Mouse (Mus musculus) C2C12 (cell line): ENCODE results near the gene Gm10337. TPM values are rescaled to one million over a fixed set of nuclear protein-coding genes. Genes with fewer than 3 reads are reported as not detected.
A peak's percentile ranks its signal among the peaks of the same experiment; 100 is the strongest.

Source experiments
- H3K27me3 ChIP-seq: one replicate; pipeline ENCODE4 v1.6.1; 2011; ENCODE audit not compliant: control insufficient read depth, insufficient read depth, insufficient read length
- H3K36me3 ChIP-seq: one replicate; pipeline ENCODE4 v1.6.1; 2011; ENCODE audit not compliant: control insufficient read depth, insufficient read depth
- H3K4me3 ChIP-seq: one replicate; pipeline ENCODE4 v1.5.1; 2011; ENCODE audit warnings: mild to moderate bottlenecking, control low read depth; ENCODE audit not compliant: poor library complexity, insufficient read depth, severe bottlenecking
- H3K79me2 ChIP-seq: one replicate; pipeline ENCODE4 v1.6.1; 2011; ENCODE audit not compliant: control insufficient read depth, insufficient read depth
- H3K79me3 ChIP-seq: one replicate; pipeline ENCODE4 v1.6.1; 2011; ENCODE audit warnings: low read depth, control low read depth
- H3ac ChIP-seq: one replicate; pipeline ENCODE3; 2011; ENCODE audit warnings: low read depth; ENCODE audit not compliant: control insufficient read depth, insufficient read length
- CEBPB ChIP-seq: IDR thresholded peaks from one replicate; pipeline ENCODE4 v1.6.1; 2011; ENCODE audit warnings: low read depth, mild to moderate bottlenecking, control low read depth, moderate library complexity
- CTCF ChIP-seq: IDR thresholded peaks from one replicate; pipeline ENCODE4 v1.5.1; 2011; ENCODE audit not compliant: control insufficient read depth, insufficient read depth, insufficient read length
- FOSL1 ChIP-seq: IDR thresholded peaks from one replicate; pipeline ENCODE4 v1.8.0; 2011; ENCODE audit warnings: mild to moderate bottlenecking, low read length; ENCODE audit not compliant: poor library complexity, insufficient read depth, severe bottlenecking
- MAX ChIP-seq: IDR thresholded peaks from one replicate; pipeline ENCODE4 v1.6.1; 2011; ENCODE audit warnings: mild to moderate bottlenecking, control low read depth
- MYOD1 ChIP-seq: IDR thresholded peaks from one replicate; pipeline ENCODE4 v1.6.1; 2011; ENCODE audit warnings: low read depth; ENCODE audit not compliant: control insufficient read depth, insufficient read length
- MYOG ChIP-seq: IDR thresholded peaks from one replicate; pipeline ENCODE4 v1.6.1; 2011; ENCODE audit not compliant: control insufficient read depth, insufficient read length; ENCODE audit errors: extremely low read depth
- USF1 ChIP-seq: IDR thresholded peaks from one replicate; pipeline ENCODE4 v1.6.1; 2011; ENCODE audit warnings: low read depth, mild to moderate bottlenecking, control low read depth, moderate library complexity
- polyA plus RNA-seq: library from polyadenylated mRNA; unstranded; fragments of >200 nt; fragmentation: generic; extraction: Trizol; gene quantifications from one replicate; pipeline ENCODE4 v1.2.1, GENCODE M21; 2012; ENCODE audit warnings: missing spikeins

Gm10337 gene
- polyA plus RNA-seq, 1 experiment = not detected

GRCm38 (mm10) chr15:102527936-102528335, 24.4 kb downstream of the Gm10337 start:
- H3K27me3 ChIP-seq = no peaks in the 10 kb centered on the region
- TF ChIP-seq MYOG (no peak), CTCF (peak; percentile 10)
- H3K79me2 ChIP-seq = no peaks in the 10 kb centered on the region
- H3K4me3 ChIP-seq = no peak overlapping the region
- peaks cover 90% of the 10 kb centered on the region for H3K36me3 ChIP-seq
- H3ac ChIP-seq = no peak overlapping the region
- no peaks in the 10 kb centered on the region for H3K79me3 ChIP-seq

- no peaks in the 10 kb centered on the region for H3K27me3 ChIP-seq
- no peak overlapping the region for H3ac ChIP-seq
- TF ChIP-seq CTCF (no peak), CEBPB (no peak), MYOG (no peak), MYOD1 (no peak), USF1 (no peak), MAX (no peak), FOSL1 (no peak)
- no peaks in the 10 kb centered on the region for H3K79me2 ChIP-seq
- H3K36me3 ChIP-seq = peaks cover 94% of the 10 kb centered on the region
- no peak overlapping the region for H3K4me3 ChIP-seq
- no peaks in the 10 kb centered on the region for H3K79me3 ChIP-seq
Measured at GRCm38 (mm10) chr15:102528396-102528795, 24.9 kb downstream of the Gm10337 start.

- H3K79me3 ChIP-seq = no peaks in the 10 kb centered on the region
- no peak overlapping the region for H3ac ChIP-seq
- no peak overlapping the region for H3K4me3 ChIP-seq
- H3K36me3 ChIP-seq = peaks cover 95% of the 10 kb centered on the region
- no peaks in the 10 kb centered on the region for H3K79me2 ChIP-seq
- TF ChIP-seq MAX (no peak), CEBPB (no peak), CTCF (no peak), FOSL1 (no peak), USF1 (no peak), MYOG (no peak), MYOD1 (no peak)
- no peaks in the 10 kb centered on the region for H3K27me3 ChIP-seq
Measured at GRCm38 (mm10) chr15:102530566-102530965, 27.0 kb downstream of the Gm10337 start.

GRCm38 (mm10) chr15:102531586-102531985, 28.1 kb downstream of the Gm10337 start:
- TF ChIP-seq CEBPB = no peak
- TF ChIP-seq FOSL1 = no peak
- no peak for TF ChIP-seq MAX
- no peak for TF ChIP-seq MYOD1
- TF ChIP-seq USF1 = no peak
- no peak for TF ChIP-seq MYOG
- TF ChIP-seq CTCF = no peak
- no peak overlapping the region for H3ac ChIP-seq

GRCm38 (mm10) chr15:102532106-102532900, 28.8 kb downstream of the Gm10337 start:
- no peaks in the 10 kb centered on the region for H3K79me3 ChIP-seq
- no peaks in the 10 kb centered on the region for H3K27me3 ChIP-seq
- H3K4me3 ChIP-seq = no peak overlapping the region
- no peak for TF ChIP-seq MYOG
- TF ChIP-seq USF1 = no peak
- no peak for TF ChIP-seq MYOD1
- TF ChIP-seq MAX = no peak
- TF ChIP-seq CEBPB = no peak
- TF ChIP-seq FOSL1 = no peak
- TF ChIP-seq CTCF = no peak
- H3ac ChIP-seq = no peak overlapping the region
- peaks cover 98% of the 10 kb centered on the region for H3K36me3 ChIP-seq
- H3K79me2 ChIP-seq = no peaks in the 10 kb centered on the region

More at GRCm38 (mm10) chr15:102531586-102531985, 28.1 kb downstream of the Gm10337 start:
- no peaks in the 10 kb centered on the region for H3K79me2 ChIP-seq
- no peaks in the 10 kb centered on the region for H3K27me3 ChIP-seq
- H3K79me3 ChIP-seq = no peaks in the 10 kb centered on the region
- H3K36me3 ChIP-seq = peaks cover 96% of the 10 kb centered on the region
- no peak overlapping the region for H3K4me3 ChIP-seq

- no peaks in the 10 kb centered on the region for H3K79me3 ChIP-seq
- no peak for TF ChIP-seq FOSL1
- no peak for TF ChIP-seq MYOG
- no peak for TF ChIP-seq CTCF
- no peak for TF ChIP-seq MYOD1
- TF ChIP-seq USF1 = no peak
- TF ChIP-seq MAX = no peak
- no peak for TF ChIP-seq CEBPB
- no peaks in the 10 kb centered on the region for H3K27me3 ChIP-seq
- no peak overlapping the region for H3K4me3 ChIP-seq
- H3K79me2 ChIP-seq = no peaks in the 10 kb centered on the region
- no peak overlapping the region for H3ac ChIP-seq
- H3K36me3 ChIP-seq = peaks cover 98% of the 10 kb centered on the region
Measured at GRCm38 (mm10) chr15:102533926-102534325, 30.4 kb downstream of the Gm10337 start.
